Mouse (Mus musculus) 3134 (cell line): ENCODE results near the gene Myof.

ENCODE experiments used
- DNase-seq: peaks from one replicate; pipeline ENCODE4 v3.0.0-alpha.2; 2011; ENCODE audit warnings: low spot score; ENCODE audit not compliant: insufficient read length; ENCODE audit errors: extremely low read depth

The Myof gene

GRCm38 (mm10) chr19:37955425-37956001 lies 87.9 kb downstream of the Myof start:
- DNase-seq = peak; percentile 71

DNA sequence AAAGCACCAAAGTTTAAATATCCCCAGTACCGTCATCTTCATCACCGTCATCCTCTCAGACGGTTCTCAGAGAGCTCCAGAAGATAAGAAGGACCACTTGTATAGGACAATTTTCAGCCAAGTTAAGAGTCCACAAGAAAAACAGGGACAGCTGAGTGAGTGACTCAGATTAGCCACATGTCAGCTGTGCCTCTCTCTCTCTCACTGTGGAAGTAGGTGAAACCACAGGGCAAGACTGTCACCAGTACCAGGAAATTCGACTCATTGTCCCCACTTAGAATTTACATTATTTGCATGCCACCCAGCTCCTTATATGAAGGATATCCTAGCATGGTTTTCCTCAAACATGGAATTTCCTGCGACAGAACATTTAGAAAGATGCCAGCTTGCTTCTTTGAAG lies 88.6 kb downstream of the Myof start:
- no peak for DNase-seq

DNA sequence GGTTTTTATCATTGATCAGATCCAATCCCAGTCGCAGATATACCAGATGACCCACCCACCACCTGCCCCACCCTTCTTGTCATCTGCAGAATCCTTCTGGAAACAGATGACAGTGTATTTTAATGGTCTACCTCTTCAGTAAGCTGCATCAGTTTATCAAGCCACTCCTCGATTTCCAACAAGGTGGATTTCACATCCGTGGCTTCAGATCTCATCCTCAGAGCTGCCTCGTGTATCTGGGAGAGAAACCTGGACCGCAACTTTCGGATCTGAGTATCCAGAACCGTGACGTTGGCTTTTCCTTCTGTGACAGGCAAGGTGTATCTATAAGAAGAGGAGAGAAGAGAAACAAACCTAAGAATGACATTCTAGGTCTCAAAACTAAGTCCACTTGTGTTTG lies 89.1 kb downstream of the Myof start:
- DNase-seq = no peak

DNA sequence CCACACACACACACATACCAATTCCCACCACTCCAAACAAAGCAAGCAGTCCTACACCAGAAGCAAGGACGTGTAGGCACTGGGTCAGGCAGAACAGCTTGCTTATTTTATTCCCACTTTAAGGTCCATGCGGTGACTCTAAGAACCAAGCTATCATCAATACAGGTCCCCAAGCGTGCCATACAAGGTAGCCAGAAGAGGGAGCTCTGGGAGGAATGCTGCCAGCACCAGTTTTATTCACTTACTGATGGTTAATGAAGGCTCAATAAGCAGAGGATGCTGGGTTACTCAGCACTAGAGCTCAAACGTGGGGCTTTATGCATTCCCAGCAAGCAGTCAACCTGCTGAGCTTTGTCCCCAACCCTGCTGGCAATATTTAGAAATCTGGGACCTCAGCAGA lies 96.7 kb downstream of the Myof start:
- DNase-seq = no peak

- DNase-seq = no peak
These were observed 97.3 kb downstream of the Myof start for GRCm38 (mm10) chr19:37946053-37946452.

DNA sequence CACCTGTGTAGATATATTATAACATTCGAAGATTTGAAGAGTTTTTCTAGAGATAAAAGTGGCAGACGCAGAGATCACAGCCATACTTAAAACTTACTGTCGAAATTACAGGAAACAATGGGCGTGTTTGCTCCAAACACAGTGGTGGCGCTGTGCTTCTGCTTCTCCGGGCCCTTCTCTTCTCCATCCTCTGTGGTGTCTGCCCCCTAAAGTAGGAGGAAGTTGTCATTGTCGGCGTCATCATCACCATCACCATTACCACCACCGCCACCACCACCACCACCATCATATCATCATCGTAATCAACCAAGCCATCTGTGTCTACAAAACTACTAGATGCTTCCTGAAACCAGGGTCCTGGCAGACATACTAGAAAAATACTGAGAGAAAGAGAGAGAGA lies 104.2 kb downstream of the Myof start:
- DNase-seq = no peak

DNA sequence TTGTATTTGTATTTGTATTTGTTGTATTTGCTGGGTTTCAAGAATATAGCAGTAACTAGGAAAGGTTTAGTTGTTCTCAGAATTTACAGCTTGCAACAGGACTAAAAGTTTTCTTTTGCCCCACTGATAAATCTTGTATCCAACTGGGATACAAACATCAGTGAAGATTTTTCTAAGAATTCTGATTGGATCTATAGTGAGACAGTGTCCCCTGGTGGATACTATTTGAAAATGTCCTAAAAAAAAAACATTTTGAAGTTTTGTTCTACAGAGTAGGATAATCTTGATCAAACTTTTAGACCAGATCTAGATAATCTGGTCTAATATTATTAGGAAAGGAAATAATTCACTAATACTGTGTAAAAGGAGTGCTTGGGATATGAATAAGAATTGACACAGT lies 106.3 kb downstream of the Myof start:
- DNase-seq = no peak

DNA sequence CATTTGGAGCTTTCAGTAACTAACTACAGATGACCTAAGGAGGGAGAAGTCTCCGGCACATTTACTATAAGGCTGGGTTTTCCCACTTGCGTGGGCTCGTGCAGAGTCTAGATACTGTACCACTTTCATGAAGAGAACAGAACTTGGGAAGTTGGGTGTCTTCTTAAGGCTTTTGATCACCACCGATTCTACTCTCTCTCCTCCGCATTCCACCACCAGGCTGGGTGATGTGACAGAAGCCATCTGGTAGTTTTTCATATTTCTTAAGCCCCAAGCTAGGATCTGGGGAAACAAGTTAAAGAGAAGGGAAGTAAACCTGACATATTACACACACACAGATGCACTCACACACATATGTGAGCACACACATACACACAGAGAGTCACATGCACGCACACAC lies 108.7 kb downstream of the Myof start:
- no peak for DNase-seq

DNA sequence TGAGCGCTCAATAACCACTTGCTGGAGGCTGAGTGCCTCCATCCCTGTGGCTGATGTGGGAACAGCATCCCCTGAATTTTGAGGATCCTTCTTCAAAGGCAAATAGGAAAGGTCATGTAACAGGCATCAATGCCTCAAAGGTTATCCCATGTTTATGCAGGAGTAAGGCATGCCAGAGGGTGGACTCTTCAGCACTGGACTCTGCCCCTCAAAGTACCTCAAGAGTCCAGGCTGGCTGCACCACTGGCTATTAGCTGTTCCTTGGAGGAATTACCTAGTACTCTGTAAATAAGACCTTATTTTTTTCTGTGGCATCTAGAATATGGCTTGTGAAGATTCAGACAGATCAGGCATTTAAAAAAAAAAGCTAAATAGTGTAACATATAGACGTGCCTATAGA lies 111.2 kb downstream of the Myof start:
- DNase-seq = no peak

GRCm38 (mm10) chr19:37927911-37928310 lies 115.5 kb downstream of the Myof start:
- DNase-seq = no peak

- DNase-seq = no peak
These were observed 118.1 kb downstream of the Myof start for GRCm38 (mm10) chr19:37925323-37925722.

GRCm38 (mm10) chr19:37924266-37924665 lies 119.1 kb downstream of the Myof start:
- DNase-seq = no peak

- no peak for DNase-seq
These were observed 122.3 kb downstream of the Myof start for GRCm38 (mm10) chr19:37921098-37921497.

GRCm38 (mm10) chr19:37918515-37918932 lies 124.9 kb downstream of the Myof start:
- DNase-seq = no peak

GRCm38 (mm10) chr19:37914261-37914660 lies 129.1 kb downstream of the Myof start:
- DNase-seq = no peak

GRCm38 (mm10) chr19:37912501-37912900 lies 130.9 kb downstream of the Myof start:
- DNase-seq = no peak

DNA sequence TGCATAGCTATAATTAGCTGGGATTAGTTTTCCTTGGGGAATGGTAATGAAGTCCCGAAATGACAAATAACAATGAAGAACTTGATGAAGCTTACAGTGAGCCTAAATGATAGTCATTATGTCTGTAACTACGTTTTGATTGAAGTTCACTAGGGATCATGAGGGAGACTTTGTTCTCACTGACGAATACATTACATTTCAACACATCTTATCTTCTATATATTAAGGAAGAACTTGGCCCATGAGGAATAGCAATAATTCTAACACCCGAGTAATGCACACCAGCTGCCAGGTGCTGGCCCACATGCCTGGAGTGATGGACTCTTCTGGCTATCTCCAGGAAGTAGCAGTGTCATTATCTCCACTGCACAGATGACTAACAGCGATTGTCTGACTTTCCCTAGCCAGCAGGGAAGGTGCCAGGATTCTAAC lies 133.5 kb downstream of the Myof start:
- DNase-seq = no peak

- no peak for DNase-seq
These were observed 135.7 kb downstream of the Myof start for GRCm38 (mm10) chr19:37907451-37908320.

DNA sequence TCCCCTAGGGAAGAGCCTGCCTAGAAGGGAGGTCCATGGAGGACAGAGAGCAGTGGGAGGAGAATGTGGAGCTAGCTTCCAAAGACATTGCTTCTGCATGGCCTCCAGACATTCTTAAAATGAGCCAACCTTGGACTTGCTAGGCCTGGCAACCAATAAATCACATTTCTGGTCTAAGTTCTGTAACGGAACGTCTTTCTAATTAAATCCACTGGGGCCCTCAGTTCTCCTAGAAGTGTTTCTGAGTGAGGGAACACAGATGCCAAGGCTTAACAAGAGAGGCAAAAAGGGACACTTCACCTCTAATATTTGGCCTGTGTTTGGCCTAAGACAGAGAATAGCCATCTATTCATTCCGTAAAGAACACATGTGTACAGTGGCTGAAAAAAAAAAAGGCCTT lies 136.5 kb downstream of the Myof start:
- DNase-seq = no peak

GRCm38 (mm10) chr19:37896081-37896480 lies 147.3 kb downstream of the Myof start:
- no peak for DNase-seq

DNA sequence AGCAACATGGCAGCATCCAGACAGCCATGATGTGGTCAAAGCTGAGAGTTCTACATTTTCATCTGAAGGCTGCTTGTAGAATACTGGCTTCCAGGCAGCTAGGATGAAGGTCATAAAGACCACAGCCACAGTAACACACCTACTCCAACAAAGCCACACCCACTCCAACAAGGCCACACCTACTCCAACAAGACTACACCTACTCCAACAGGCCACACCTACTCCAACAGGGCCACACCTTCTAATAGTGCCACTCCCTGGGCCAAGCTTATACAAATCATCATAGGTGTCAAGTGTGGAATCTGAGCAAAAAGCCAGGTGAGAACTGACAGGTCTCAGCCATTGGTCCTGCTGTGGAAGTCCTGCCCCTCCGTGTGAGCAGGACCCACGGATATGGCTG lies 152.4 kb downstream of the Myof start:
- no peak for DNase-seq
